Mouse (Mus musculus) testis, adult 2 months (tissue): Measurements from ENCODE around the gene Slc46a2. TPM values are rescaled to one million over a fixed set of nuclear protein-coding genes. Genes with fewer than 3 reads are reported as not detected.

Experiments
- H3K27ac ChIP-seq: fragments of 200-500 bp; 2 replicates; pipeline ENCODE4 v1.5.1; 2012; ENCODE audit warnings: low read depth, low read length; ENCODE audit not compliant: control insufficient read depth, insufficient read depth
- H3K27me3 ChIP-seq: fragments of 200-500 bp; 2 replicates; pipeline ENCODE4 v1.6.1; 2012; ENCODE audit warnings: mild to moderate bottlenecking, low read length, moderate library complexity; ENCODE audit not compliant: control insufficient read depth, insufficient read depth
- H3K36me3 ChIP-seq: fragments of 200-500 bp; 2 replicates; pipeline ENCODE4 v1.6.1; 2012; ENCODE audit warnings: mild to moderate bottlenecking, low read length; ENCODE audit not compliant: control insufficient read depth, insufficient read depth
- H3K4me1 ChIP-seq: fragments of 200-500 bp; 2 replicates; pipeline ENCODE4 v1.6.1; 2012; ENCODE audit warnings: low read length; ENCODE audit not compliant: control insufficient read depth, insufficient read depth
- H3K4me3 ChIP-seq: fragments of 200-500 bp; 2 replicates; pipeline ENCODE4 v1.5.1; 2012; ENCODE audit warnings: low read depth, mild to moderate bottlenecking, low read length, moderate library complexity, mixed read lengths; ENCODE audit not compliant: control insufficient read depth
- CTCF ChIP-seq: fragments of 200-500 bp; IDR thresholded peaks from 2 replicates; pipeline ENCODE4 v1.5.1; 2012; ENCODE audit warnings: low read depth, mild to moderate bottlenecking, inconsistent platforms, low read length, moderate library complexity; ENCODE audit not compliant: control insufficient read depth, insufficient read depth, insufficient replicate concordance
- POLR2A ChIP-seq: fragments of 200-500 bp; IDR thresholded peaks from 2 replicates; pipeline ENCODE4 v1.6.1; 2012; ENCODE audit warnings: low read depth, mild to moderate bottlenecking, inconsistent platforms, low read length, moderate library complexity; ENCODE audit not compliant: control insufficient read depth
- polyA plus RNA-seq: library from polyadenylated mRNA; depleted of rRNA; stranded (reverse); fragments of >200 nt; gene quantifications from 2 replicates; pipeline ENCODE4 v1.2.3, GENCODE M21; 2012

Gene Slc46a2
- polyA plus RNA-seq, 1 experiment = 0.04 TPM

DNA sequence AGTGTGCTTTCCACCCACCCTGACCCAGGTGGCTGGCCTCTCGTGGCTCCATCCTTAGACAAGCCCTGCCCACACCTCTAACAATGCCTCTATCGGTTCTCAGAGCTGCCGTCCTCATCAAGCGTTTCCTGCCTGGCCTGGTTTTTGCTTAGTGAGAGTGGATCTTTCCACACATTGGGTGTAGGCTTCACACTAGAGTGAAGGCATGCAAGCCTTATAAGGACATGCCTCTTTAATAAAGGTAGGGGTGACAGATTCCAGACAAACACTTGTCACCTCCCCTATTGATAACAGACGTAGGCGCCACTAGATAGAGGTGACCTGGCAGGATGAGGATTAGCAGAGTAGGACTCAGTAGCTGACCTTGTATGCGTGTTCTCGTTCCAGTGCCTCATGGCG, 16.3 kb downstream of the Slc46a2 start:
- no peak overlapping the region for H3K4me3 ChIP-seq
- TF ChIP-seq CTCF (no peak), POLR2A (no peak)
- H3K27me3 ChIP-seq = no peaks in the 10 kb centered on the region
- no peaks in the 10 kb centered on the region for H3K36me3 ChIP-seq
- no peak overlapping the region for H3K27ac ChIP-seq
- no peaks in the 10 kb centered on the region for H3K4me1 ChIP-seq

GRCm38 (mm10) chr4:59897814-59898520, 16.9 kb downstream of the Slc46a2 start:
- peak overlapping the region; percentile 63; the same call in 1 of the 2 replicates for H3K27ac ChIP-seq
- H3K36me3 ChIP-seq = no peaks in the 10 kb centered on the region
- H3K4me3 ChIP-seq = no peak overlapping the region

DNA sequence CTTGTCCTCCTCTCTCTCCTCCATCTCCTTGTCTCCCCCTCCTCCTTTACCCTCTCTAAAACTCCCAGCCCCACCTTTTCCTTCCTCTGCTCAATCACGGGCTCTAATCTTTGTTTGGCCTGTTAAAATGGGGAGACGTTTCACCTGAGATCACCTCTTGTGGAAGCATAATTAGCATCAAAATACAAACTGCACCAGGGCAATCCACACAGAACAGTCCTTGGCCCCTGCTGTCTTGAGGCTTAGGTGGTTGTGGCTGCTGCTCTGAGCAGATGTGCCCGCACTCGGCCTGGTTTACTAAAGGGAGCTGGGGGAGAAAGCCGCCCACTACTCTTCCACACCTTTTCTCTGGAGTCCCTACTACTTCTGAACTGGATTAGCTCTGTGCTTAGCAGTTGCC, 18.9 kb downstream of the Slc46a2 start:
- Histone ChIP-seq H3K4me1 (no peaks in the 10 kb centered on the region), H3K4me3 (no peak overlapping the region), H3K27ac (peak overlapping the region; percentile 40; the same call in 1 of the 2 replicates), H3K27me3 (no peaks in the 10 kb centered on the region), H3K36me3 (no peaks in the 10 kb centered on the region)
- no peak for TF ChIP-seq CTCF
- TF ChIP-seq POLR2A = no peak

More at GRCm38 (mm10) chr4:59897814-59898520, 16.9 kb downstream of the Slc46a2 start:
- TF ChIP-seq CTCF (no peak), POLR2A (no peak)
- no peaks in the 10 kb centered on the region for H3K27me3 ChIP-seq
- no peaks in the 10 kb centered on the region for H3K4me1 ChIP-seq

DNA sequence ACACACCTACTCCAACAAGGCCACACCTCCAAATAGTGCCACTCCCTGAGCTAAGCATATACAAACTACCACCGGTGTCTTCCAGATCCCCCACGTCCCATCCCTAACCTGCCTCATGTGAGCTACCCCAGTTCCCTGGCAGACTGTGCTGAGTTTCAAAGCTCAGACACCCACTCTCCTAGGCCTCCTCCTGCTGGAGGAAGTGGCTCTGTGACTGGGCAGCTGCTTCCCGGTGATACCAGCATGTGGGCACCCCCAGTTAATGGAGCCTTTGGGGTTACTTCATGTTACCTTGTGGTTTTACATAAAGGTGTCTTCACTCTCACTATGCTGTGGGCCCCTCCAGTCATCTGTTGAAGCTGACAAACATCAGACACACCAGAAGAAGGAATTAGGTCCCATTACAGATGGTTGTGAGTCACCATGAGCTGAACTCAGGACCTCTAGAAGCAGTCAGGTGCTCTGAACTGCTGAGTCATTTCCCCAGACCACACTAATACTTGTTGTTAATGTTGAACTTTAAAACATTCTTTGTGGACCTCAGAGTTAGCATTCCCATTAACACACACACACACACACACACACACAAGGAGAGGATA, 19.8 kb downstream of the Slc46a2 start:
- TF ChIP-seq CTCF (no peak), POLR2A (no peak)
- Histone ChIP-seq H3K36me3 (no peaks in the 10 kb centered on the region), H3K4me3 (no peak overlapping the region), H3K4me1 (no peaks in the 10 kb centered on the region), H3K27me3 (no peaks in the 10 kb centered on the region), H3K27ac (no peak overlapping the region)

GRCm38 (mm10) chr4:59894415-59894814, 20.4 kb downstream of the Slc46a2 start:
- Histone ChIP-seq H3K36me3 (no peaks in the 10 kb centered on the region), H3K27me3 (no peaks in the 10 kb centered on the region), H3K4me1 (no peaks in the 10 kb centered on the region), H3K4me3 (no peak overlapping the region), H3K27ac (no peak overlapping the region)
- no peak for TF ChIP-seq POLR2A
- TF ChIP-seq CTCF = no peak

GRCm38 (mm10) chr4:59892731-59893130, 22.1 kb downstream of the Slc46a2 start:
- H3K27ac ChIP-seq = no peak overlapping the region
- H3K4me1 ChIP-seq = no peaks in the 10 kb centered on the region
- TF ChIP-seq POLR2A = no peak
- no peak for TF ChIP-seq CTCF
- no peaks in the 10 kb centered on the region for H3K36me3 ChIP-seq
- H3K27me3 ChIP-seq = no peaks in the 10 kb centered on the region
- H3K4me3 ChIP-seq = no peak overlapping the region

- no peaks in the 10 kb centered on the region for H3K4me1 ChIP-seq
- H3K27me3 ChIP-seq = no peaks in the 10 kb centered on the region
- no peaks in the 10 kb centered on the region for H3K36me3 ChIP-seq
- TF ChIP-seq CTCF = no peak
- no peak for TF ChIP-seq POLR2A
- no peak overlapping the region for H3K4me3 ChIP-seq
- no peak overlapping the region for H3K27ac ChIP-seq
These were observed 23.0 kb downstream of the Slc46a2 start for GRCm38 (mm10) chr4:59891723-59892416.
